Mouse (Mus musculus) heart, postnatal 4 days (tissue): Measurements from ENCODE around the gene Mrpl54. TPM values are rescaled to one million over a fixed set of nuclear protein-coding genes. Genes with fewer than 3 reads are reported as not detected.
A peak's percentile ranks its signal among the peaks of the same experiment; 100 is the strongest.

Experiments
- DNase-seq: peaks from one replicate; pipeline ENCODE4 v3.0.0; 2021
- total RNA-seq, 2 experiments: library from RNA; stranded (reverse); gene quantifications; 2 replicates each; pipeline ENCODE4 v1.2.3; 2021

Mrpl54 gene
- 100 to 1,000 TPM; 118 to 125 TPM for total RNA-seq

GRCm38 (mm10) chr10:81266211-81267105, at the start of gene Mrpl54, which contains the start of gene Apba3:
Gene Mrpl54, minus strand, starts transcription at chr10:81266934.
Gene Apba3, plus strand, starts transcription at chr10:81266960.
- peak; percentile 97 for DNase-seq

- no peak for DNase-seq
These were observed 48.9 kb upstream of the Mrpl54 start for GRCm38 (mm10) chr10:81315587-81315986.

GRCm38 (mm10) chr10:81314201-81314600, 47.5 kb upstream of the Mrpl54 start:
- DNase-seq: no peak

GRCm38 (mm10) chr10:81313581-81313980, 46.8 kb upstream of the Mrpl54 start:
- no peak for DNase-seq

- no peak for DNase-seq
These were observed 42.8 kb upstream of the Mrpl54 start for GRCm38 (mm10) chr10:81309571-81309970.

GRCm38 (mm10) chr10:81306837-81307682, 40.3 kb upstream of the Mrpl54 start:
- DNase-seq: no peak

- DNase-seq: no peak
These were observed 39.5 kb upstream of the Mrpl54 start for GRCm38 (mm10) chr10:81306173-81306668.

DNA sequence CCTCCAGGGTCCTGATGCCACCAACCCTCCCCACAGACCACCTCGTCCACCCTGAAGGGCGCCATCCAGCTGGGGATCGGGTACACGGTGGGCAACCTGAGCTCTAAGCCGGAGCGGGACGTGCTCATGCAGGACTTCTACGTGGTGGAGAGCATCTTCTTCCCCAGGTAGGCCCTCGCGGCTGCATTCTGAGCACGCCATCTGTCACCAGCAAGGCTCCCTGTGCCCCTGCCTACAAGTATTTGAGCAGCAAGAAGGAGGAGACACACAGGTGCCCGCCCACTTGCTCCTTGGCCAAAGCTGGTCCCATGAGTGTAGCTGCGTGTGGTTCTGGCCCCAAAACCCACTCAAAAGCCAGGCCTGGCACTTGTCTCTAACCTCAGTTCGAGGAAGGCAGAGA, 38.9 kb upstream of the Mrpl54 start:
- DNase-seq: peak; percentile 8

DNA sequence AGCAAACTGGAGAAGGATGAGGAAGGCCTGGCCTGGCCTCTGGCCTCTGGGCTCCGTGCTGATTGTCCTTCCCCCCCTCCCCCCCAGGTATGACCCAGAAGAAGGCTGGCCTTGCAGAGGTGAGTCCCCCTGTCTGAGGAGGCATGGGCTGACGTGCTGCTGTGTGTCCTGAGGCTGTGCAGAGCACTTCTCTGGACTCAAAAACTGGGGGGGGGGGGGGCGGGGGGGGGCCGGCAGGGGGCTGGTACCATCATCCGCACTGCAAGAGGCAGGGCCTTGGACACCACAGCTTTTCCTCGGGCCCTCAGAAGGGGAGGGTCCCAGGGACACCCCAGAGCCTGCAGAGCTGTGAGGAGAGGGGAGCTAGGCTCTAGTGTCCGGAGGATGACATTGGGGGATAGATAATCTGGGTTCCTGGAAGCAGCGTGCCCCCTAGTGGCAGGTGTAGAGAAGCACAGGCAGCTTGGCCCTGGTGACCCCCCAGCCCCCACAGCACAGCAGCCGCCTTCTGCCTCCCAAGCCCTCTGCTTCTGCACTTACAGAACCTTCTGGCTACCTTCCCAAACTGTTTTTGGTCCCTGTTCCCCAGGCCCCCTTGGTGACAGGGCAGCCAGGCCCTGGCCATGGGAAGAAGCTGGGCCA, 38.0 kb upstream of the Mrpl54 start:
- peak; percentile 77 for DNase-seq

- DNase-seq: no peak
These were observed 37.0 kb upstream of the Mrpl54 start for GRCm38 (mm10) chr10:81303761-81304160.

DNA sequence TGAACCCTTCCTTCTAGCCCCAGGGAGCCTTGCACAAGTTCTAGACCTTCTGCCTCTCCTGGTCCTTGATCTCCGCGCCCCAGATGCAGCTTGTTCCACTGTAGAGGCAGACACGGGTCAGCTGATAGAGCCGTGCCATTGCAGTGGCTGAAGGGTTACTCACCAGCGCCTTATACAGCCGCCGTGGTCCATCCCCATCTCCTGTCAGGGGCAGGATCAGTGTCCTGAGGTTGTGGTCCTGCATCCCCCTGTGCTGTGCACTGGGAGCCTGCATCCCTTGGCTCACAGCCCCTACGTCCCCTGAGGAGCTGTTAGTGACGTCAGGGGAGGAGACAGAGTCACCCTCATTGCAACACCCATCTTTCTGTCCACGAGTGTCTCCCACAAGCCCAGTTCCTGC, 36.5 kb upstream of the Mrpl54 start:
- DNase-seq: no peak

DNA sequence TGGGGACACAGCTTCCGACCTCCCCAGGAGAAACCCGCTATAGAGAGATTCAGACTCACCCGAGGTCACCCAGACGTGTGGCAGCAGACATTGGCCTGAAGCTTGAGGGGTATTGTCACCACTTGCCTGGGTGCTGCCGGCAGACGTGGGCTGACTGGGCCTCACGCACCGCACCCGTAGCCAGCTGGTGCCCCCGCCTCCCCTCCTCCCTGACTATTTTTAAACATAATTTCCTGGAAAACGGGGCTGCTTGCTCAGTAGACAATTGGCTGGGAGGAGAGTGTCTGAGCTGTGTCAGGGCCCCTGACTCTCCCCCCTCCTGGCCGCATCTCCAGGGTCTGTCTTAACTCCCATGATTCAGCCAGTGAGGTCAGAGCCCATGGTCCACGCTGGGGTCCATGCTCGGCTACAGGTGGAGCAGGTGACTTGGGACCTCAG, 36.1 kb upstream of the Mrpl54 start:
- peak; percentile 65 for DNase-seq

DNA sequence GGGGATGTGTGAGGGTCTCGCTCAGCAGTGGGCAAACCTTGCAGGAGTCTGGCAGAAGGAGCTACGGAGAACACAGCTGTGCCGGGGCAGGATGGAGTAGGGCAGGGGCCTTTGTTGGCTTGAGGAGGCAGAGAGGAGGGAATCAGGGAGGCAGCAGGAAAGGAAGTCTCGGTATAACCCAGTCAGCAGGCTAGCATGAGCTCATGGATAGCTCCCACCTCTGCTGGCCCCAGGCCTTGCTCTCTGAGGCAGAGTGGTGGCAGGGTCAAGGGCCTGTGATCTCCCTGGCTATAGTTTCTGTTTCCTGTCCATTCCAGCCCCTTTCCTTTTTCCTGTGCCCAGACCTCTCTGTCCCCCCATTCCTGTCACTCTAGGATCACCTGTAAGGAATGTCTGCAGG, 35.6 kb upstream of the Mrpl54 start:
- no peak for DNase-seq

GRCm38 (mm10) chr10:81301321-81301720, 34.6 kb upstream of the Mrpl54 start:
- DNase-seq: no peak

GRCm38 (mm10) chr10:81300352-81300907, 33.7 kb upstream of the Mrpl54 start:
- DNase-seq: no peak

DNA sequence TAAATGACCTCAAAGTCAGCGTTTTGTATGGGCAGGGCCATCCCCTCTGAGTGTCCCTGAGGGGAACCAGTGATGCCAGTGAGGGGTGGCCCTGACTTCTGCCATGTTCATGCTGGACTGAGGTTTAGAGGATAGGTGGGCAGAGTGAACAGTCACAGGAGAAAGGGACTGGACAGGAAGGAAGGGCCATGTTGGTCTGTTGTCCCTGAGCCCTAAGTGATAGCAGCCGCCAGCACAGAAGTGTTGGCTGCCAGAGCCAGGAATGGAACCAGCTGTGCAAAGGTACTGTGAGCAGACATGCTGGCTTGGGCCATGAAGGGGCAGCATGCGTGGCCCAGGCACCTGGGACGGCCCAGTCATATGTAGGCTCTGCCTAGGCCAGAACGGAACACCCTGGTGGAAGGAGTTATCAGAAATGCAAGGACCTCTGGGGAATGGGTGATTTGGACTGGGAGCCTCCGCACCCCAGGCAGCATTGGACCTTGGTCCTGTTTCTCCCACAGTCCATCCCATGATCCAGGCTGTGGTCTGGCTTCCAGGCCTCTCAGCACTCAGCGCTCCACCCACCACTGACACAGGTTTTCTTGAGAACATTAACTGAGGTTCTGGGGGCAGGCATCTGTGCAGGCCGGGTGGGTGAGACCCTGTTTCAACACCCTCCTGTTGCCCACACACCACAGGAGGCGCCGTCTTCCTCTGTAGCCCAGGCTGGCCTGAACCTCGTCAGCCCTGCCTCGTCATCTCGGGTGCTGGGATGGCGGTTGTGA, 33.0 kb upstream of the Mrpl54 start:
- no peak for DNase-seq

- DNase-seq: no peak
These were observed 31.8 kb upstream of the Mrpl54 start for GRCm38 (mm10) chr10:81298369-81299100.

DNA sequence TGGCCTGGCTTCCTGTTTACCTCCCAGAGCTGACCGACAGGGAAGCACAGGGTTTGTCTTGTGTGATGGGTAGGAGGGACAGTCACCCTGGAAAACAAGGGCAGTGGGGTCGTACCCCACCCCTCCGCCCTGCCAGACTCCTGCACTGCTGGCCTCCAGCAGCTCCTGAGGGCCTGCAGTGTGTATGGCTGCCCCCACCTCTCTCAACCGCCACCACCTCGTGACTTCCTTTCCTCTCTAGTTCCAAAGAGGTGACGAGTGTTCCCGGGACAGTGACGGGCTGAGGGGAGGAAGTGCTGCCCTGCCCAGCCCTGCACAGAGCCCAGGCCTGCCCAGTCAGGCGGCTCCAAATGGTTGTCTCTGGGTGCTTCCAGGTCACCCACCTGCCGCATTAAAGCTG, 31.1 kb upstream of the Mrpl54 start:
- peak; percentile 59 for DNase-seq

DNA sequence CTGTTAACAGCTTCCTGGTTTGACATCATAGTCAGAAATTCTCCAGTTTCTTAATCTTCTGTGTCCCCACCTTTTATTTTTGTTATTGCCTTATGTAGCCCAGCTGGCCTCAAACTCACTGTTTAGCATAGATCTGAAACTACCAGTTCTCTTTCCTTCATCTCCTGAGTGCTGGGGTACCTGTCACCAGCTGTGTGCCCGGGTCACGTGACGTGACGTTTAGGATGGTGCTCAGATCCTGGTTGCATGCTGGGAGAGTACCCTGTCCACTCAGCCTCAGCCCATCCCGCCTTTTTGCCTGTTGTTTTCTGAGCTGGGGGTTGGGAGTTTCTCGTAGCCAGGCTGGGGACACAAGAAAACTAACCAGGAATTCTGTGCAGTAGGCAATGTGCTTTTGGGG, 30.5 kb upstream of the Mrpl54 start:
- DNase-seq: no peak

- DNase-seq: no peak
These were observed 28.5 kb upstream of the Mrpl54 start for GRCm38 (mm10) chr10:81295185-81295584.

GRCm38 (mm10) chr10:81294442-81294841, 27.7 kb upstream of the Mrpl54 start:
- DNase-seq: no peak
